Mouse (Mus musculus): ENCODE results near the gene Fyb. TPM values are rescaled to one million over a fixed set of nuclear protein-coding genes. Genes with fewer than 3 reads are reported as not detected.

Gene Fyb
- total RNA-seq, 2 experiments from 2014 or later, result 6.3 to 10.4 TPM

DNA sequence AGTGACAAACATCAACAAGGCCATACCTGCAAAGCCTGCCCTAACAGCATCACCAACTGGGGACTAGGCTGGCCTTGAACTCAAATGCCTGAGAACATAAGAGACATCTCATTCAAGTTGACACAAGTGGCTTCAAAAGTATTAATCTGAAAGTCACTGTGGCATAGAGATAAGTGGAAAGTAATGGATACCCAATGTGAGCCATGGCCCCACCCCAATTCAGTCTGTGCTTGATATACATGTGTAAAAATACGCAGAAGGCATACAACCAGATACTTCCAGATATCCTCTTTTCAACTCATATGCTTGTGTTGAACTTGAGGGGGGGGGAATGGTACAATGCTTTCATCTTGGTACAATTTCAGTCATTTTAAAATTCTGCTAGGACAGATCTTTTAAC, 124.4 kb downstream of the Fyb start:
- DNase-seq (ENCODE audit: extremely low spot score in 1 of 2, low spot score in 1 of 2), result no peak

- no peak for DNase-seq (ENCODE audit: extremely low spot score in 1 of 2, low spot score in 1 of 2)
Measured at GRCm38 (mm10) chr15:6648757-6649403, 126.2 kb downstream of the Fyb start.

DNA sequence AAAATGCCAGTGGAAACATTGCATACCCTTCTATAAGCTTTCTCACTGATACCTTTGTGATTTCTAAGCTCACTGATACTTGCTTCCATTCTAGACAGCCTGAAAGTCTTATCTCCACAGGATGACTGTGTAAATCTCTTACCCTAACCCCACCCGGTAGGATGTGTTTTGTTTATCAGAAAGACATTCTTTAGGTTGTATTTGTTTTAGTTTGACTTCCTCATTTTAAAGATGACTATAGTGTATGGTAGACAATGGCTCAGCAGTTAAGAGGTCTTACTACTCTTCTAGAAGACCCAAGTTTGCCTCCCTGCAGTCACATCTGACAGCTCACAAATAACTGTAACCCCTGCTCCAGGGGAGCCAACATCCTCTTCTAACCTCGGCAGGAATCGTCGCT, 130.4 kb downstream of the Fyb start:
- DNase-seq (ENCODE audit: extremely low spot score in 1 of 2, low spot score in 1 of 2), result no peak

GRCm38 (mm10) chr15:6658081-6658480, 135.4 kb downstream of the Fyb start:
- DNase-seq (ENCODE audit: extremely low spot score in 1 of 2, low spot score in 1 of 2), result no peak

GRCm38 (mm10) chr15:6661951-6662350, 139.3 kb downstream of the Fyb start:
- no peak for DNase-seq (ENCODE audit: extremely low spot score in 1 of 2, low spot score in 1 of 2)

DNA sequence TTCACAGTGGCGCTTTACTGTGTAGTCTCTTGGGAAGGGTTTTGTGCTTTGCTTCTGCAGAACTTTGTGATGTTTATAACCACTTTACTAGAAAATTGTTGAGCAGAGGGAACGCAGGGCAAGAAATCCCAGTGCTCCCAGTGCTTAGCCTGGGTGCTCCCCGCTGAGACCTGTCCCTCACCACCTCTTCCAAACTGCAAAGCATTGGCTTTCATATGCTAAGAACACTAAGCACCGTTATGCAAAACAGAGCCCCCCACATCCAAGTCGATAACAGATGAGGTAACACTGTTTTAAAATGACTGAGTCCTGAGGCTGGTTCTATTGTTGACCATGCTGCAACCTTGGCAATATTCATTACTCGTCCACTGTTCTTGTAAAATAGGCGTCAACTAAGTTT, 141.3 kb downstream of the Fyb start:
- DNase-seq (ENCODE audit: extremely low spot score in 1 of 2, low spot score in 1 of 2), result no peak

GRCm38 (mm10) chr15:6666072-6666471, 143.4 kb downstream of the Fyb start:
- no peak for DNase-seq (ENCODE audit: extremely low spot score in 1 of 2, low spot score in 1 of 2)

DNA sequence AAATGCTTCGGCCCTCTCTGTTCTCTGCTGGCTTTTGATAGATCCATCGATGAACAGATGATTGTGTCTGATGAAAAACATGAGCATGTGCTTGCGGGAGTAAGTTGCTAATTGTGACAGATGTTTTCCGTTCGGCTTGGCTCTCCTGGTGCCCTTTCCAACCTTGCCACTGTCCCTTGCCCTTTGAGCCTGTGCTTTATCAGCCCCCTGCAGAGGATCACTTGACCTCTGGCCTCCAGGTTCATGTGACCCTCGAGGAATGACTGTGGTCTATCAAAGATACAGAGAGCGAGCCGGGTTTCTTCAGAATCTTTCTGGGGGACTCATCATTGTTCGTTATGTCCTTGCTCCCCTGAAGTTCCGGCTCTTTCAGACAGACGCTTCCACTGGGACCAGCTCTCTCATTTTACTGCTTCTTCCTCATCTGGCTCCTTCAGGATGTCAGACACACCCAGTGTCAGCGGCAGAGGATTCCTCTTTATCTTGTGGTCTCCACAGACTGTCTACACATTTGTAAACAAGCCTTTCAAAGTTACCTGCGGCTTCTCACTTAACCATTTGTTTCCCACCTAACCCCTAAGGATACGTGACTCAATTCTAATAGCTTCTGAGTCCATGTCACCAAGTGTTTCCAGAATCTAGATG, 146.3 kb downstream of the Fyb start:
- DNase-seq (ENCODE audit: extremely low spot score in 1 of 2, low spot score in 1 of 2), result no peak

GRCm38 (mm10) chr15:6678479-6678878, 155.8 kb downstream of the Fyb start:
- no peak for DNase-seq (ENCODE audit: extremely low spot score in 1 of 2, low spot score in 1 of 2)

GRCm38 (mm10) chr15:6702164-6702563, 179.5 kb downstream of the Fyb start:
- no peak for DNase-seq (ENCODE audit: extremely low spot score in 1 of 2, low spot score in 1 of 2)

- no peak for DNase-seq (ENCODE audit: extremely low spot score in 1 of 2, low spot score in 1 of 2)
Measured at GRCm38 (mm10) chr15:6705351-6705901, 182.8 kb downstream of the Fyb start.

- DNase-seq (ENCODE audit: extremely low spot score in 1 of 2, low spot score in 1 of 2), result peak; percentile 42 to 47
Measured at GRCm38 (mm10) chr15:6707551-6707935, 184.9 kb downstream of the Fyb start.

GRCm38 (mm10) chr15:6707936-6708525, 185.4 kb downstream of the Fyb start, which contains the start of gene Rictor:
Rictor (plus strand) TSS chr15:6708379.
- peak; percentile 71 to 72 for DNase-seq (ENCODE audit: extremely low spot score in 1 of 2, low spot score in 1 of 2)

DNA sequence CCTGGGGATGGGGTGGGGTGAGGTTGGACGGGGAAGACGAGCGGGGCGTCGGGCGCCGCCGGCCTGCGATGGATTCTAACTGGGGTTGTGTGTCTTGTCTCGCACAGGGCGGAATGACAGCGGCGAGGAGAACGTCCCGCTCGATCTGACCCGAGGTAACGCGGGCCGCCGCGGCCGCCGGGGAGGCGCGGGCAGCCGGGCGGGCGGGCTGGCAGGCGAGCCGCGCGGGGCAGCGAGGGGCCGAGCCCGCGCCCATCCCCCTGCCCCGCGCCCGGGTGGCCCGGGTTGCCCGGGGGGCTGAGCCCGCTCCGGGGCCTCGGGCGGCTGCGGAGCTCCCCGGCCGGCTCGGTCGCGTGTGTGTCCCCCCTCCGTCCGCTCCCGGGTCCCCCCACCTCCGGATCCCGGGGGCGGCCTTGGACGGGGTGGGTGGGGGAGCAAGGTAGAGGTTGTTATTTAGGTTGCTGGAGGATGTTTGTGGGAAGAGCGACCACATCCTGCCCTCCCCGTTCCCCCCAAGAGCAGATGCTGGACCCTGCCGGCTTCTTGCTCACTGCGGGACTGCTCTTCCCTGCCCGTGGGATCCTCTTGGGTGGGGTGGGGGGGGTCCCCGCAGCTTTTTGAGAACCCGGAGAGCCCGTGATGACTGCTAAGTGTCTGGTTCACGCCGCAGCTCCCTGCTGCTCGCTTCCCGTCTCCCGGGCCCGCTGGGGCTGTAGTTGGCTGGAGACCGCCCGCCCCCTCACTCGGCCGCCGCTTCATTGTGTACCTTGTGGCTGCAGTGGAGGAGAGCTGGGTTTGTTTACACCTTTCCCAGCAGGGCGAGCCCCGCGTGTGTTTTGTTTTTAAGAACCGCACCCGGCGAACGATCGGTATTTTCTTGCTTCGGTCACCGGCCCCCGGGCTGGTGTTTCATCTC, 186.1 kb downstream of the Fyb start:
- peak in 1 of 2 experiments; percentile 24 for DNase-seq (ENCODE audit: extremely low spot score in 1 of 2, low spot score in 1 of 2)

GRCm38 (mm10) chr15:6709618-6710017, 187.0 kb downstream of the Fyb start:
- no peak for DNase-seq (ENCODE audit: extremely low spot score in 1 of 2, low spot score in 1 of 2)

GRCm38 (mm10) chr15:6710341-6710740, 187.7 kb downstream of the Fyb start:
- DNase-seq (ENCODE audit: extremely low spot score in 1 of 2, low spot score in 1 of 2), result no peak

- DNase-seq (ENCODE audit: extremely low spot score in 1 of 2, low spot score in 1 of 2), result no peak
Measured at GRCm38 (mm10) chr15:6711226-6711625, 188.6 kb downstream of the Fyb start.
